Mouse (Mus musculus): ENCODE data around the gene Gm42906. TPM values are rescaled to one million over a fixed set of nuclear protein-coding genes. Genes with fewer than 3 reads are reported as not detected.

Gene Gm42906
- total and polyA plus RNA-seq, 3 experiments = not detected

DNA sequence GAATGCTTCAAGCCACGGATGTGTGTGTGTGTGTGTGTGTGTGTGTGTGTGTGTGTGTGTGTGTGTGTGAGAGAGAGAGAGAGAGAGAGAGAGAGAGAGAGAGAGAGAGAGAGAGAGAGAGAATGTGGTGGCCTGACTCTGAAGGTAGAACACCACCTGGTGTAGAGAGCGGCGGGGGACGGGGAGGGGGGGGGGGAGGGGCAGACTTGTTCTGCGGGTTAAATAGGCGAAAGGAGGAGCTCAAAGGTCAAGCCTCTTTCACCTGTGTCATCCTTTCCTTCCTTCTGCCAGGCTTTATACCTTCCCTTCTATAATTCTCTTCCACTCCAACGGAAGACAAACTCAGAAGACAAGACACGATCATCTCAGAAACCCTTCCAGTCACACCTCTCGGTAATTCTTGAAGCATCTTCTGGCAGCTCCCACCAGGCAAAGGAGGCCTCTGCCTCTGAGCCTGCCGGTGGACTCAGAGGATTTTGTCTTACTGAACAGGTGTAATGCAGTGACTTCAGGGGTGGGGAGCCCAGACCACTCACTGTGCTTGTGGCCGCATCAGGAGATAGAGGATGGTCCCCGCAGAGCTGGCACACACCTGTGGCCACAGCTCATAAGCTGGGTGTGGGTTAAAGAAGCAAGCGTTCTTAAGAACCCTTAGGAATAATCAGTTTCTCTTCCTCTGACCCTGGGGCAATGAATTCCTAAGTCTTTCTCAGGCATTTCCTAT is 195.2 kb downstream of the Gm42906 start:
- no peak overlapping the region for H3K27ac ChIP-seq (ENCODE audit: control insufficient read depth, low read depth, low read length)
- H3K36me3 ChIP-seq (ENCODE audit: control insufficient read depth in 1 of 2, insufficient read depth in 2 of 2, low read length in 2 of 2) = no peaks in the 10 kb centered on the region
- H3K9ac ChIP-seq (ENCODE audit: control insufficient read depth, low read depth, low read length, poor library complexity, severe bottlenecking) = no peak overlapping the region
- H3K4me1 ChIP-seq (ENCODE audit: control insufficient read depth in 1 of 2, insufficient read depth in 2 of 2, low read length in 2 of 2) = no peaks in the 10 kb centered on the region
- no peaks in the 10 kb centered on the region for H3K27me3 ChIP-seq (ENCODE audit: control insufficient read depth in 1 of 2, insufficient read depth in 2 of 2, low read length in 2 of 2)
- H3K4me3 ChIP-seq (ENCODE audit: control insufficient read depth in 1 of 2, insufficient read depth in 1 of 2, low read depth in 2 of 2, low read length in 2 of 2) = no peak overlapping the region
- no peak for TF ChIP-seq MXI1 (IDR thresholded peaks at IDR 0.05; ENCODE audit: low read depth, low read length)
- no peak for TF ChIP-seq GATA1 (IDR thresholded peaks at IDR 0.05; ENCODE audit: low read depth, low read length)
- no peak for TF ChIP-seq ZNF384 (IDR thresholded peaks at IDR 0.05; ENCODE audit: low read depth, low read length)
- TF ChIP-seq CHD1 (IDR thresholded peaks at IDR 0.05; ENCODE audit: low read depth, low read length) = no peak
- TF ChIP-seq MAX (IDR thresholded peaks at IDR 0.05; ENCODE audit: low read length) = no peak
- no peak for TF ChIP-seq BHLHE40 (IDR thresholded peaks at IDR 0.05; ENCODE audit: borderline replicate concordance, low read depth, low read length)
- TF ChIP-seq GABPA (IDR thresholded peaks at IDR 0.05; ENCODE audit: low read depth, low read length) = no peak
- H3K79me2 ChIP-seq (ENCODE audit: control insufficient read depth, insufficient read depth, low read length, poor library complexity) = no peaks in the 10 kb centered on the region
- no peak for DNase-seq (ENCODE audit: low read depth, low spot score)
- H3K9me3 ChIP-seq (replicated peaks; ENCODE audit: insufficient read depth, low read length) = no peaks in the 10 kb centered on the region

DNA sequence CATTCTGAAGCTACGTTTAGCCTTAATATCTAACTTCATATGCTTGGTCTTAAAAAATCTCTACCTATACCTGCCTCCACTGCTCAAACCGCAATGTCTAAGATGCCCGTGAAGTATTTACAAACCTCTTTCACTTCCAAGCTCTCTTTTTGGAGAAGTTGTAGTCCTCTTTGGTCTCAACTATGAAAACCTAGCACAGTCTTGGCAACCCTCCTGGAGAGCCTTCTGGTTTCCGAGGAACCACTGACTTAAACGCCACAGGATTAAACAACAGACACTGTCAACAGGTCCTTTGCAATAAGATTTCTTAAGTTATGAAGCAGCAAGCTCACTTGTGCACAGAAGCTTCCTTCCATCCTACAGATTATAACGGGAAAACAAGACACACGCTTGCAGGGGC is 196.1 kb downstream of the Gm42906 start:
- DNase-seq (ENCODE audit: low read depth, low spot score) = no peak
- Histone ChIP-seq H3K79me2 (ENCODE audit: control insufficient read depth, insufficient read depth, low read length, poor library complexity) (no peaks in the 10 kb centered on the region), H3K27ac (ENCODE audit: control insufficient read depth, low read depth, low read length) (no peak overlapping the region), H3K4me1 (ENCODE audit: control insufficient read depth in 1 of 2, insufficient read depth in 2 of 2, low read length in 2 of 2) (no peaks in the 10 kb centered on the region), H3K36me3 (ENCODE audit: control insufficient read depth in 1 of 2, insufficient read depth in 2 of 2, low read length in 2 of 2) (no peaks in the 10 kb centered on the region), H3K4me3 (ENCODE audit: control insufficient read depth in 1 of 2, insufficient read depth in 1 of 2, low read depth in 2 of 2, low read length in 2 of 2) (no peak overlapping the region), H3K27me3 (ENCODE audit: control insufficient read depth in 1 of 2, insufficient read depth in 2 of 2, low read length in 2 of 2) (no peaks in the 10 kb centered on the region), H3K9ac (ENCODE audit: control insufficient read depth, low read depth, low read length, poor library complexity, severe bottlenecking) (no peak overlapping the region), H3K9me3 (replicated peaks; ENCODE audit: insufficient read depth, low read length) (no peaks in the 10 kb centered on the region)
- TF ChIP-seq SMC3 (IDR thresholded peaks at IDR 0.05; ENCODE audit: low read depth, low read length) = no peak
- TF ChIP-seq SIN3A (IDR thresholded peaks at IDR 0.05; ENCODE audit: low read length) = no peak
- TF ChIP-seq USF2 (IDR thresholded peaks at IDR 0.05; ENCODE audit: borderline replicate concordance in 1 of 2, insufficient read depth in 1 of 2, low read depth in 1 of 2, low read length in 2 of 2) = no peak
- no peak for TF ChIP-seq KAT2A (conservative IDR thresholded peaks at IDR 0.05; ENCODE audit: low read depth, low read length)
- TF ChIP-seq POLR2AphosphoS2 (IDR thresholded peaks at IDR 0.05; ENCODE audit: low read length) = no peak
- no peak for TF ChIP-seq CHD1 (IDR thresholded peaks at IDR 0.05; ENCODE audit: low read depth, low read length)
- TF ChIP-seq MXI1 (IDR thresholded peaks at IDR 0.05; ENCODE audit: low read depth, low read length) = no peak
- TF ChIP-seq POLR2A (IDR thresholded peaks at IDR 0.05; ENCODE audit: control insufficient read depth in 1 of 2, insufficient read depth in 1 of 2, low read depth in 1 of 2, low read length in 2 of 2, poor library complexity in 1 of 2) = no peak
- TF ChIP-seq CHD2 (IDR thresholded peaks at IDR 0.05; ENCODE audit: low read length) = no peak
- no peak for TF ChIP-seq POLR2AphosphoS5 (IDR thresholded peaks at IDR 0.05; ENCODE audit: borderline replicate concordance, low read depth, low read length)

Data from MEL (cell line).